Mouse (Mus musculus) heart, adult 9 months (tissue): ENCODE measurements around the gene Urad.

Source experiments
- DNase-seq, 2 experiments: peaks; one replicate each; pipeline ENCODE4 v3.0.0; 2022; ENCODE audit warnings: low spot score in 2 of 2

Urad gene

DNA sequence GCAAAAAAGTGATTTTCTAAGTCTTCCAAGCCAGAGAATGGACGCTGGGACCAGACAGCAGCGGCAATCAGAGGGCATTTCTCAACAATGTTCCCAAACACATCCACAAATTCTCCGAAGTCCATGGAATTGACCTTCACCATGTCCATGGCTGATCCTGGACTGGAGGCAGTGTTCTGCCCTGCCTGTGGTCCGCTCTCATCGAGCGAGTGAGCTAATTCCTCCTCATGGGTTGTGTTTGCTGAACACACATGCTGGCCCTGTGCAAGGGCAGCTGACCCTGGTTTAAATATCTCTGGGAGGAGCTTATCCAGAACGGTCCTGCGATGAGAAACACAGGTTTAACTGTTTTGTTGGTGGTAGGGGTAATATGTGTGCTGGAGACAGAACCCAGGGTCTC lies at the start of gene Urad:
Gene Urad (minus strand): TSS at position 258 of the 400 bp plus-strand sequence.
- DNase-seq, result no peak

GRCm38 (mm10) chr5:147370276-147370675 lies 48.0 kb upstream of the Urad start:
- DNase-seq, result no peak

GRCm38 (mm10) chr5:147368221-147368620 lies 46.0 kb upstream of the Urad start:
- no peak for DNase-seq

DNA sequence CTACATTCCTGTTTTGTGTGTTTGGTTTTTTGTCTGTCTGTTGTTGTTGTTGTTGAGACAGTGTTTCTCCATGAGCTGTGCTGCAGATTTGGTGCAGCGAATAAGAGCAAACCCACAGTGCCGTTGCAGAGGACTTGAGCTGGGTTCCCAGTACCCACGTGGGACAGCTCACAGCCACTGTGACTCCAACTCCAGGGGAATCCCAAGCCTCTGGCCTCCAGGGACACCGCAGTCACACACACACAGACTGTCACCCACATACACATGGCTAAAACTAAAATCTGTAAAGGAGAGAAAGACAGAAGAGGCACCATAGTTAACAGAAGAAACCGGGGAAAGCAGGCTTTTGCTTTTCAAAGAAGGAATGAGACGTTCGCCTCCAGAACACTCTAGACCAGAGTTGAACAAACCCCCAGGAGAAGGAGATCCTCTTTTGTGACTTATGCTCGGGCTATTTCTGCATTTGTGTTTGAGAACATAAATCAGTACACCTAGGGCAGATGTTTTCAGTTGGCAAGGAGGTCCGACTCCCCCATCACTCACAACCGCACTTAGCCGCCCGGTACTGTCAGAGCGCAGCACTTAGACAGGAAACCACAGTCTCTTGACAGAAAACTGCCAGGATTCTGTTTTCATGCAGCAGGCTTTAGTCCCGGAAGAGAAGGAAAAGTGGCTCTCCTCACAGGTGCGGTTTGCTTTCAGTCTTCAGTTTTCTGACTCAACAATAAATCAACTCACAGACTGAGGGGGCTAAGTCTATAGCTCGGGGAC lies 43.9 kb upstream of the Urad start:
- DNase-seq, result no peak

DNA sequence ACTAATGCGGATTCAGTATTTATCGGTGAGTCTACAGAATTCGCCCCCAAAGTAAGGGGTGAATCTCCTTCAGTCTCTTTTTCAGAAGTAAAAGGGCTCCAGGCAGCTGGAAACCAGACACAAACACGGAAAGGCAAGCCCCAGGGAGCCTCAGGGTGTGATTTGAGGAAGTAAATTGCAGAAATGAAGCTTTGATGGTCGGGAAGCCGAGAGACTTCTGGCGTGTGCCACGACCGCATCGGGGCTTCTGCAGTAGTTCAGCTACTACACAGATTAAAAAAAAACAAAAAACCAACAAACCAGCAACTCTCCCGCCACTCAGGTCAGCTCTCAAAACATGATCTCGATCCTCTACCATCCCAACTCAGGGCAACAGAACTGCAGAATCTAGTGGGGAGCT lies 40.8 kb upstream of the Urad start:
- peak in 1 of 2 experiments; percentile 35 for DNase-seq

DNA sequence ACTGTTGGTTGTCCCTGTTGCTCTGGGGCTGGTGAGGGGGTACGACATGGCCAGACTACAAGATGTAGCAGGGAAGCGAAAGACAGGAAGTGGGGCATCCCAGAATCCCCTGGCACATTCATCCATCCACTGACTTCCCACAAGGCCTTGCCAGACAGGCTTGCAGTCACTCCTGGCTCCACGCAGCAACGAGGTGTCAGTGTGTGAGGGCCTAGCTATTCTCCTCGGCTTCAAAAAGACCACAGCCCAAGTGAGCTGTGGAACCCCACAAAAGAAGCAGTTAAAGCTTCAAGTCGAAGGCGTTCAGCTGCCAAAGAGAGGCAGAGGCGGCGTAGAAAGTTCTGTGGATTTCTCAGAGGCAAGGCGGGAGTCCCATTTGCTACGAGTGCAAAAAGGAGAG lies 36.2 kb upstream of the Urad start:
- no peak for DNase-seq

DNA sequence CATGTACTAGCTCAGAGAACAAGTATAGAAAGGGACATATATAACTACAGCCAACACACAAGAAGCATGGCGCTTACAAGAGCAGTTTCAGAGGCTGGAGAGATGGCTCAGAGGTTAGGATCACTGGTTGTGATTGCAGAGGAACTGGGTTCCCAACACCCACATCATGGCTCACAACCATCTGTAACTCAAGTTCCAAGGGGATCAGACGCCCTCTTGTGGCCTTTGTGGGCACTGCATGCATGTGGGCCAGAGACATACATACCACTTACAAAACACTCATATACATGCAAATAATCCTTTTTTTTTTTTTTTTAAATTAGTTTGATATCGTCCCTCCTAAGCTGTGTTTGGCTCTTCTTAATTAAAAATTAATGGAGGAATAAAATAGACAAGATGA lies 35.3 kb upstream of the Urad start:
- DNase-seq, result no peak

DNA sequence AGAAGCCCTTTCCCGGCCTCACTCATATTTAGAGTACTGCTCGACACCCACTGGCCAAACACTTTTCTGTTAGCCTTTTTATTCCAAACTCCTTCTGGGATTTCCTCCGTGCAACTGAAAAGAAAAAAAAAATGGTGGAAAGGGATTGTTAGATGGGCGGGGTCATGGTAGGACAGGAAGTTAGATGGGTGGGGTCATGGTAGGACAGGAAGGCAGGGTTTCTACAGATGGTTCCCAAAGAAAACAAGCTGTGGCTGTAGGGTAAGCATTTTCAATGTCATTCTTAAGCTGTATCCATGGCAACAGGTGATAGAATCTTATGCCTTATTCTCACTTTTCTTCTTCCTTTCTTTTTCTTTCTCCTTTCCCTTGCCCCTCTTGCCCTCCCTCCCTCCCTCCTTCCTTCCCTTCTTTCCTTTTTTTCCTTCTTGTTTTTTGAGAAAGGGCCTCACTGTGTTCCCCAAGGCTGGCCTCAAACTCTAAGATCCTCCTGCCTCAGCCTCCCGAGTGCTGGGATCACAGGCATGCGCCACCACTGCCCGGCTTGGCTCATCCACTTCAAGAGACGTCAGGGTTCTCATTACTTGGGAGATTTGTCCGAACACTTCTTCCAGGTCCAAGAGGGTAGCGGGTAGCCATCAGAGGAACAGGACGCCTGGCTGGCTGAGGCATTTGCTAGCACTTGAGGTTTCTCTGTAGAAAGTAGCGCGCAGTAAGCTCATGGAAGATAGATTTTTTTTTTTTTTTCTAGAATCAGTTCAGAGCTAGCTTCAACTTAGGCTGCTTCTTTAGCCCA lies 34.2 kb upstream of the Urad start:
- DNase-seq, result no peak

DNA sequence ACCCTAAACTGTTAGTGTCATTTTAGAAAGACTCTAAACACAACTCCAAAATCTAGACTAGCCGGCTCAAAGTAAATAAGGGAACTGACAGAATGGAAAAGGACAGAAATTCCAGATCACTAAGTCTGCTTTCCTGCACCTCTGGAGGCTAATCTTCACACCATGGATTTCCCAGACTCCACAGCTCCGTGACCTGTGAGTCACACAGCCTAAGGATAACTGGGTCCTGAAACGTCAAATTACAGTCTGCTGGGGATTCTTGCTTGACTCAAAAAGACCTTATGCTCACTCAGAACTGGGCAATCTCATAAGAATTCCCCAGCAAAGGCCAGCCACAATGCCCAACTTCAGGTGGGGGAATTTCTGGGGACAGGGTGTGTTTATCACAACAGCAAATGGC lies 33.5 kb upstream of the Urad start:
- DNase-seq, result no peak

GRCm38 (mm10) chr5:147354985-147355384 lies 32.7 kb upstream of the Urad start:
- no peak for DNase-seq

DNA sequence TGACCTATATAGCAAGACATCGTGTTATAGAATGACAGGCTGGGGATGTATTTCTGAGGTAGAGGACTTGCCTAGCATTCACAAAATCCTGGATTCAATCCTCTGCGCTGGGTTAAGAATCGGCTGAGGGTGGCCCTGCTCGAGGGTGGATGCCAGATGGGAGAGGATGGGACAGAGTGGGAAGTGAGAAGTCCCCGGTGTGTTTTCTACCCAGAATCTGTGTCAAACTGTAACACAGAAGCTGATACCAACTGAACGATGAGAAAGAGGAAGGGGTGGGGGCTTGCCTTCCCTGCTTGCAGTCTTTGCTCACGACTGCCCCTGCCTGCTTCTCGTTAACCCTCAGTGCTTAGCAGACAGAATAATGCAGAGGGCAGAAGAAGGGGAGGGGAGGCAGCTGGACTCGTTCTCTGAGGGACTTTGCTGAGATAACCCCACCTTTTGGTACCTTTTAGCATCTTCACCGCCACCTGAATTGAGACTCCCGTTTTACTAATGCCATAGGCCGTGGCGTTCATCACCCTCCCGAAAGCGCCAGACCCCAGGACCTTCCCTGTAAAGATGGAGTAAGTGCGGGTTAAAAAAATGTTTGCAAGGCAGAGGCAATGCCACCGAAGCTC lies 32.0 kb upstream of the Urad start:
- no peak for DNase-seq

DNA sequence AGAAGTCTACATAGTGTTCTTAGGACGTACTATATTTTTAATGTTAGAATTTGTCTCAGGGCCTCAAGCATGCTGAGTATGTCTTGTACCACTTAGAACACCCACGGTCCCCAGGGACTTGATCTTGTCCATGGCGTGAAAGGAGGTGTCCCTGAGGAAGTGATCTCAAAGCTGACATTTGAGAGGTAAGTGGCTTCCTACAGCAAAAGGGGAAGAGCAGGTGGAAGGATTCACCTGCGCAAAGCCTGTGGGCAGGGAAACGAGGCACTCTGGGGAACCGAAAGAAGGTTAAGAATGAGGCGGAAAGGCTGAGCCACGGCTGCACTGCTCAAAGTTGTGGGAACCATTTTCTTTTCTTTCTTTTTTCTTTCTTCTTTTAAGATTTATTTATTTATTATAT lies 29.7 kb upstream of the Urad start:
- DNase-seq, result no peak

DNA sequence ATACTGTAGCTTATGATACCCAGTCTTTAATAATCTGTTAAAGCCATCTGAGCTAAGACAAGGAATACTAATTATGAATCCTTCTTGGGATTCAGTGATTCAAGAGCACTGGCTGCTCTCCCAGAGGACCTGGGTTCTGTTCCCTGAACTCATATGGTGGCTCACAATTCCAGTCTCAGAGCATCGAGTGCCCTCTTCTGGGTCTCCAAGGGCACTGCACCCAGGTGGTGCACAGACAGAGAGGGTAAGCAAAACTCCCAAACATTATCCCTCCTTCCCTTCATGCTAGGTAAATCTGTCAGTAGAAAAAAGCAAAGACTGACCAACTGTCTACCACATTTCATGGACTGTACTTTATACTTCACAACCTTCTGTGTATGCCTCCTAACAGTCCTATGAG lies 23.7 kb upstream of the Urad start:
- DNase-seq, result no peak

GRCm38 (mm10) chr5:147343904-147344303 lies 21.7 kb upstream of the Urad start:
- no peak for DNase-seq

GRCm38 (mm10) chr5:147342901-147343300 lies 20.7 kb upstream of the Urad start:
- DNase-seq, result no peak

DNA sequence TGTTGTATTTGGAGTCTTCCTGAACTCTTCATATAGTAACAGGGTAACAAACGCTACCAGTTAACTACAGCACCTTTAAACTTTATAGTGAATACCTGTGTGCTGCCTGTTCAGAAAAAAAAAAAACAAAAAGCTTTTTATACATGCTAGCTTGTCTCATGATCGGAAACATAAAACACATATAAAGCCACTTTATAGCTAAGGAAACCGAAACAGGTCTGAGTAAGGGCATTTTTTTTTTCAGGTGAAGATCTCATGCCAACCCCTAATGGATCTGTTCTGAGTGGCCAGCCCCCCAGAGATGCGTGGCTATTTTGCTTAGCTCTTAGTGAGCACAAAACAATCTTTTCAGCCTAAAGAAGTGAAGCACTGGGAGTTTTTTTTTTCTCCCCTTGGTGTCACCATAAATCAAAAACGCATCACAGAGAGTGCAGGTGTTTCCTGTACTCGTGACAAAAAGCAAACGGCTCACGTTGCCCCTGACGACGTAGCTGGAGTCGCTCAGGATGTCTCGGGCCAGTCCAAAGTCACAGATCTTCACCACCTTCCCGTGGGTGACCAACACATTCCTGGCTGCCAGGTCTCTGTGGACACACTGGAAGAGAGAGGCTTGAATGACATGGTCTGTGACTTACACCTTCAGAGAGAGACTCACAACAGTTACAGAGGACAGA lies 18.6 kb upstream of the Urad start:
- DNase-seq, result no peak

GRCm38 (mm10) chr5:147339560-147339959 lies 17.3 kb upstream of the Urad start:
- no peak for DNase-seq

GRCm38 (mm10) chr5:147338967-147339366 lies 16.7 kb upstream of the Urad start:
- DNase-seq, result no peak

- DNase-seq, result no peak
Measured at GRCm38 (mm10) chr5:147332711-147333110, 10.5 kb upstream of the Urad start.

DNA sequence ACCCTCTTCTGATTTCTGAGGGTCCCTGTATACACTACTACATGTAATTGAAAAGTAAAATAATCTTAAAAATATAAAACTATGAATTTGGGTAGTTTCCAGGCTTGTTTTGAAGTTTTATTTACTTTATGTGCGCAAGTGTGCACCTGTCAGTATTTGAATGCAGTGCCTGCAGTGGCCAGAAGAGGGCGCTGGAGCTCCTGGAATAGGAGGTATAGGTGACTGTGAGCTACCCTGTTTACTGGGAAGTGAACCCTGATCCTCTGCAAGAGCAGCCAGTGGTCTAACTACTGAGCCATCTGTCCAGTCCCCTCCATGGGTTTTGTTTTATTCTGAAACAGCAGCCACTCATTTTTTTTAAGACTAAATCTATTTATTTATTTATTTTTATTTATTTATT lies 9.3 kb upstream of the Urad start:
- DNase-seq, result no peak

- no peak for DNase-seq
Measured at GRCm38 (mm10) chr5:147329946-147330345, 7.7 kb upstream of the Urad start.

DNA sequence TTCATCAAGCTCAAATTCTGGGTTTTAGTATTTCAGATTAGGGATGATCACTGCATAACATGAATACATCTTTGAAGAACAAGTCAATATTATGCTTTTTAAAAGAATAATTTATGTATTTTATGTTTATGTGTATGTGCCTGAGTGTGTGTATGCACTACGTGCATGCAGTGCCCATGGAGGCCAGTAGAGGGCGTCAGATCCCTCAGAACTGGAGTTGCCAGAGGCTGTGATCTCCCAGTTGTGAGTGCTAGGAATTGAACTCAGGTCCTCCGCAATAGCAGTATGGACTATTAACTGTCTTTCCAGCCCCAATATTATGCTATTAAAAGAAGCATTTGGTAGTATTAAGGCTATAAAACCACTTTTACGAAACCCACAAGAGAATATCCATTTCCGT lies 5.4 kb upstream of the Urad start:
- no peak for DNase-seq
